Mouse (Mus musculus) cerebellum, adult 11 months (tissue): Measurements from ENCODE around the gene Ccdc3.

ENCODE experiments used
- DNase-seq: peaks from one replicate; pipeline ENCODE4 v3.0.0; 2022

Gene Ccdc3

DNA sequence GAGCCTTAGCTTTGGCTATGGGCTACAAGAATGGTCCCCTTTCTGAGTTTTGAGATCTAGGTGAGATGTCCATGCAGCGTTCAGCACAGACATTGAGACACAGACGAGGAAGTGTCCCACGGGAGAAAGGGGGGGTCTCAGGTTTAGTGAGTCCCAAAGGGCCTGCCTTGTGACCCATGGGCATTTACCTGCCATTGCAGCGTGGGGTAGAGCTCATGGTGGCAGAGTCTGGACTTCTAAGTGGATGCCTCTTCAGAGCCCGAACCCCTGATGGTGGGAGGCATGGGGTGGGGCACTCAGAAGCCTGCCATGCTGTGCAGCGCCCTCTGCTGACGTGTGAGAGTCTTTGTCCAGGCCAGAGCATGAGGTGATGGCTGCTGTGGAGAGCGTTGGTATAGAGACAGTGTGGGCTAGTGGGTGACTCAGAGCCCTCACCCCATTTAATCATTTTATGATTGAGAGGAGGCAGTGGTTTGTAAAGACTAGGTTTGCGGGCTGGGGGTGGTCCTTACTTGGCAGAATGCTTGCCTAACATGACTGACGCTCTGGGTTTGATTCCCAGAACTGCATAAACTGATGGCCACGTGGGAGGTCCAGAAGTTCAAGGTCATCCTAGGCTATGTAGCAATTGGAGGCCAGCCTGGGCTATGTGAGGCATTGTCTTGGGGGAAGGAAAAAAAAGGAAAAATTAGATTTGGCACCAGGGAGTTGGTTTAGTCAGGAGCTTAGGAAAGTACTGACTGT is 23.6 kb downstream of the Ccdc3 start:
- no peak for DNase-seq

DNA sequence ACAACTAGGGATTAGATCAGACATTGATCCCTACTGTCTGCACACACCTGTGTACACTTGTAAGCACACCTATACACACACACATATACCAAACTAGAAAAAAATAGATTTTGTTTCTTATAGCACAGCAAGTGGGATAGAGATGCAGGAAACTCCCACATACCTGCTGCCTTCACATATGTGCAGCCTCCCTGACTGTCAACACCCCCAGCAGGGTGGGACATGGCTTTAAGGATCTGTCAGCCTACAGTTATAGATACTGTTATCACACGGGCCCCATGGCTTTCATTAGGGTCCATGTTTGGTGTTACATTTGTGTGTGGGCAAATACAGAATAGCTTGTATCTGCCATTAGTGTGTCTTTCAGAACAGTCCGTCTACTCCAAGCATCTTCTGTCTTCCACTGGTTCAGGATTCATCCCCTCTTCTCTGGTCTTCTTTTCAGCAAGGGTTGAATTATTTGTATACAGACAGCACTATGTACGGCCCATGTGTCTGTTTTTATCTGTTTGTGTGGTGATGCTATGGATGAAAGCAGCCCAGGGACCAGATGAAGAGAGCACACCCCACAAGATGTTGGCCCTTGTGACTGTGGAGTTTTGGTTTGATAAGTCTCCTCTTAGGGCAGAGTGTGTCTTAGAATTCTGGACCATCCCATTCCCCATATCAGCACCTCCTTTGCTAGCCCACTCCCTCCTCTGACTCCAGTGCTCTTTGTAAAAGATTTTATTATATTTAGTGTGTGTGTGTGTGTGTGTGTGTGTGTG is 24.5 kb downstream of the Ccdc3 start:
- no peak for DNase-seq

DNA sequence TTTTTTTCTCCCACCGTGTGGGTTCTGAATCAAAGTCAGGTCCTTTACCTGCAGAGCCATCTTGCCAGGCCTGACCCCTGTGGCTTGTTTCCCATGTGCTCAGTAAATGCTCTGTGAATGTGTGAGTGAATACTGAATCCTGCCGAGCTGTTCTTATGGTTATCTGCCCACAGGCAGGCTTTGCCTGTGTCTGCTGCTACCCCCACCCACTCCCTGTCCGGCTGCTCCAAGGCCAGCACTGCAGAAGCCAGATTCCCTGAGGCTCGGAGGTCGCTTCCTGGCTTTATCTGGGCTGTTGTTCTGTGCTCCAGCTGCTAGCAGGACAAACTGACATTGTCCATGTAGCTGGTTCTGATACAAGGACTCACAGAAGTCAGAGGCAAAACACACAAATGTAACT is 25.2 kb downstream of the Ccdc3 start:
- no peak for DNase-seq

DNA sequence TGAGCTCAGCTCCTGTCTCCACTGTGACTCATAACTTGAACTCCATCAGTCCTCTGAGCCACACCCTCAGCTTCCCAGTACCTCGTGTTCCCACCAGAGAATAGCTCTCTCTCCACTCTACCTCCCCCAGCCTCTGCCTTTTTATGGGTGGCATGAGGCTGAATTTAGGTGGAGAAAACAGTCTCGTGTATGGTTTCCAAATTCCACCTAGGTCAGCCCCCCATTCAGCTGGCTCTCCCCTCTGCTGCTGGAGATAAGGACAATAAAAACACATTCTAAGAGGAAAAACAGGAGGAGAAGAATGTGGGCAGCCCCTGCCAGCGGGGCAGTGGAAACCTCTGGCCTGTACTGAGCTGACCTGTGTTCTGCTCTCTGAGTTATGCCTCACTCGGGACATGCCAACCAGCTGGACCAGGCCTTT is 28.4 kb downstream of the Ccdc3 start:
- DNase-seq = no peak

DNA sequence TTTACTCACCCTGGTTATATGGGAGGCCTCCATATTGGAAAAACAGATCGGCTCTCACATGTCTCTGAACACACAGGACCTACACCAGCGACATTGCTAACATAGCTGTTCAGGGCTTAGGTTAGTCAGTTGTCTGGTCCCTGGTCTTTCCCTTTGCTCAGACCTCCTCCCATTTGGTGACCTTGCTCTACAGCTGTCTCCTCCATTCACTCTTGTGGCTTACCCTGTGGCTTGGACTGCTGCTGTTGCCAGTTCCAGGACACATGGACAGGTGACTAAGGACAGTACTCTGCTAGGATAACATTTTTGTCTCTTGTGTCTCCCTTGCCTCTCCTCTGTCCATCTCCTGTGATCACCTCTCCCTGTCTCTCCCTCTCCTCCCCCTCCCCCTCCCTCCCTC is 29.2 kb downstream of the Ccdc3 start:
- no peak for DNase-seq

DNA sequence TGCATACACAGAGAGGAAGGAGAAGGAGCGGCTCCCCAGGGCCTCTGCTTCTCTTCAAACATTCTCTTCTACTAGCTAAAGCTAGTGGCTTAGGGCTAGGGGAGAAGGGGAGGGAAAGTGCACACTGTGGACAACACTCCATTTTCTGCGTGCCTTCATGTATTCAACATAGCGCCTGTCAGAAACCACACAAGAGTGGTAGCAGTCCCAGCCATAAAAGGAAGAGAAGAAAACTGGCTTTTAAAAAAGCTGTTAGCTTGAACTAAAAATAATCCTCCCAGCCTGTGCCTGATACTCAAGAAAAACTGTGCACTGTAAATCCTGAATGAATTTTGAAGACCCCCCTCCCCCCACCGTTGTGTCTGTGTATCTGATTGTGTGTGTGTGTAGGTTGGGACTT is 33.2 kb downstream of the Ccdc3 start:
- no peak for DNase-seq

DNA sequence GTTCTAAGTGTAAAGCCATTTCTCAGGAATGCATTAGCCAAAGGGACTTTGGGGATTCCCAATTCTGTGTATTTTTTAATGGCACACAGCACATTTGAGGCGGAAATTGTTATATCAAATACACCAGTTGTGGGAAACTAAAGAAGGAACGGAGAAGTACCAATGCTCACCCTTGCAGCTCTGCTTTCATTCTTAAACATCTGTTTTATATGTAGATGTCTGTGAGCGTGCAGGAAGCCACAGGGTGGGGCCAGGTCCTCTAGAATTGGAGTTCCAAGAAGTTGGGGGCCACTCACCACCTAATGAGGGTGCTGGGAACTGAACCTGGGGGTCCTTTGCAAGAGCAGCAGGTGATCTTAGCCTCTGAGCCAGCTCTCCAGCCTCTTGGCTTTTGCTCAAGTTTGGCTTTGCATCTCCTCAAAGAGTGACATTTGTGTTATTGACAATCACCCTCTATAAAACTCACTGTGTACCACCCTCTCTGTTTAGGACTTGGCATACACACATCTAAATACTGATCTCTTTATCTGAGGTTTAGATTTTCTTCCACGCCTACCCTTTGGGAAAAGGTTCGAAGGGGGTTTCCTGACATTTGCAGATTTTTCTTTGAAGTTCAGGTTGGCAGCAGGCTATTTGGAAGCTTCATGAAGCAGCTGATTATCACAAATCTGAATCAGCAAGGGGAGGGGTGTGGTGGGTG is 33.9 kb downstream of the Ccdc3 start:
- no peak for DNase-seq

DNA sequence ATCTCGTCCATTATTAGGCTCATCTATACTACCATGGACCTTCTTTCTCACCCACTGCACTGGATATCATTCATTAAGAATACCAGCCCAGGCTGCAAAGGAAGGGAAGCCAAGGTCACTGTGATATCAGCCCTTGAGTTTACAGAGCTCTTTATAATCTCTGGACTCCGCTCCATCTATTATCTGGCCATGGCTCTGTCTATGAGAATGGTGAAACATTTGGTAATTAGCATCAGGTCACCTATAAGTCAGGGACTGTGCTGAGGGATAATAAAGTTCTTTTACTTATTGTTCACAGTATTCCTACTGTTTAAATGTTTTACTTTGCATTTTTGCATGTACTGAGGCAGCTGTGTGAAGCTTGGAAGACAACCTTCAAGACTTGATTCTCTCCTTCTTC is 35.2 kb downstream of the Ccdc3 start:
- no peak for DNase-seq

DNA sequence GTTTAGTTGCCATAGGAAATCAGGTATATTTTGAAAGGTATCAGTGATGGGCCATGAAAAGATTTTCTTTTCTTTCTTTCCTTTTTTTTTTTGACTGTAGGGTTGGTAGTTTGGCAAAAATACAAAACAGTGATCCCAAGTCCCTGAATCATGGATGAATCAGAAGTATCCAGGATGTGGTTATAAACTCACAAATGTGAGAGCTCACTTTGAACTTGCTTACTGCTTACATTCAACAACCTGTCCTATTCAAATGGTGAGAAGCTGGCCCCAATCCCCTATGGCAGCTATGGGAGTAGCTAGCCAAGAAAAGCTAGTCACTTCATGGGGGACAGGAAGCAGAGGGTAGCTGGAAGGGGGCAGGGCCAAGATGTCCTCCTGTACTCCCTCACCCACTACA is 37.1 kb downstream of the Ccdc3 start:
- DNase-seq = no peak

DNA sequence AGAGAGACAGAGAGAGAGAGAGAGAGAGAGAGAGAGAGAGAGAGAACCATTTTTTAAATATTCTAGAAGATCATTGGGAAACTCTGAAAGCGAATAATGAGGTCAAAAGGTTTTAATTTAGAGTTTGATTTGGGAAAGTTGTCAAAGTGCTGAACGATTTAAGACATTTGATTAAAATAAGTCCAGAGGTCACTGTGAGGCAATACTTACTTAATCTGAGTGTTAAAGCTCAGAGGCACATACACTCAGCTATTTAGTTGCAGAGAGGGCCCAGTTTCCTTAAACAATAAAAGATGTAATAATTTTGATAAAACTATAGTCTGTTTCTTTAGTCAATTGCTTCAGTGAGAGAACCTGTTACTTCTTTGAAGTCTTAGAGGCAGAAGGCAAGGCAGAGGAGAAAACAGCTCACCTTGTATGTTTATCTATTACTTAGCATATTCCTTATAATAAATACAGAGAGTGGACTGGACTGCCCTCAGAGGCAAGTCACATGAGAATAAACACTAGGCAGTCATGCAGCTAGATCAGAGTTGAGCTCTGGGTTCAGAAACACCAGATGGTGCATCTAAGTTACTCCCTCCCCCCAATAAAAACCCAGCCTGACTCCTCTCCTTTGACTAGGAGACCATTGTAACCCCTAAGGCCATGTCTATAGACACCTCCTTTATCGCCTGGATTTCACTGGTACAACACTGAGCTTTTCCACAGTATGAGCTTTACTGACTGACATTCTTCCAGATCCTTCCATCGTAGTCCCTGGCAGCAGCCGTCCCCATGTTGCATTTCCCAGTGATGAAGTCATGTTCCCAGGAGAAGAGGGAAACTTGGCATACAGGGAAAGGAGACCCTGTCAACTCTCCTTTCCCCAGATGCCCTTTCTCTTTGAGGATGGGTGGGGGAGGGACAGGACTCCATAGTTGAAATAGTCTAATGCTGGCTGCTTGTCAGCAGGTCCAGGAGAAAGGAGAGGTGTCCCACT is 44.2 kb downstream of the Ccdc3 start:
- no peak for DNase-seq

DNA sequence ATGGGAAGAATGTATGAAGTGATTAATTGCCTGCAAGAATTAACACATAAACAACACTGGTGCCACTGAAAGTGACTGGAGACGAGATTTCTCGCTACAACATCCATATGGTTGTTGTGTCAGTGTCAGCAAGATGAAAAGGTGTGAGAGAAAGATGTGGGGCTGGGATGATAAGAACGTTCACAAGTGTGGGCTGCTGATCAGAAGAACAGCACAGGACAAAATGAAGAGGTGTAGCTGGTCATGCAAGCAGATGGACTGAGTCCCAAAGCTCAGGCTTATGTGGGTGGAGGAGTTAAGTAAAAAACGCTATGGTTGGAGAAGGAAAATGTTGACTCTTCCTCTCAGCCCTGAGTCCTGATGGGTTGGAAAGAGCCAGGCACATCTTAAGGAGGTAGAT is 46.6 kb downstream of the Ccdc3 start:
- no peak for DNase-seq

DNA sequence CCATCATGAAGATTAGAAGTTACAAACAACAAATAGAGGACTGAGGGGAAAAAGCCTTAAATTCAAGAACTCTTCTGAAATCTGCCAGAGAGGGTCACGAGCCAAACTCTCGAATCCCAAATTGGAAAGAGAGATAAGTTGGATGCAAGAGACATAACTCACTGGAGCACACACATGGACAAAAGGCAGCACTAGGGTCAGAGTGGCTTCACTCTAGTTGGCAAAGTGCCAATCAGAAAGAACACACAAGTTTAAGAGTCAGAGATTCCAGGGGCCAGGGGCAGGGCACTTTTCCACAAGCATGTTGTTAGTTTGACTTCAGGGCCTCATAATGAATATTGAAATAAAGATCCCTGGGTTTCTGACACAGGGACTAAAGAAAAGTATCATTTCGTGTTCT is 48.1 kb downstream of the Ccdc3 start:
- no peak for DNase-seq

DNA sequence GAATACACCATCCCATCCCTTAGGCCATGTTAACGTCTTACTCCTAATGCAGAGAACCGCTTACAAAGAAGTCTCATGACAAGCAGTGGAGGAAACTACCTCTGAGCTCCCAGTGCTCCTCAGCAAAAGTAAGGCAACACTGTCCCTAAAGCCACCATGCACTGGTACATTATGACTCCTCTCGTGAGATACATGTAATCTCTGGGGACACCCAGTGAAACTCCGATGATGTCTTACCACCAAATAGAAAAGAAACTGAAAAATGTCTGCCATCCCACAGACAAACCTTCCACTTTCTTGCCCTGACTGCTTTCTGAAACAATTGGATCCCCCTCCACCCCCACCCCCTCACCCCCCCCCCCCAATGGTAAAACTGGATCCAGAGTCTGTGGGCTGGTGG is 54.6 kb downstream of the Ccdc3 start:
- DNase-seq = no peak

DNA sequence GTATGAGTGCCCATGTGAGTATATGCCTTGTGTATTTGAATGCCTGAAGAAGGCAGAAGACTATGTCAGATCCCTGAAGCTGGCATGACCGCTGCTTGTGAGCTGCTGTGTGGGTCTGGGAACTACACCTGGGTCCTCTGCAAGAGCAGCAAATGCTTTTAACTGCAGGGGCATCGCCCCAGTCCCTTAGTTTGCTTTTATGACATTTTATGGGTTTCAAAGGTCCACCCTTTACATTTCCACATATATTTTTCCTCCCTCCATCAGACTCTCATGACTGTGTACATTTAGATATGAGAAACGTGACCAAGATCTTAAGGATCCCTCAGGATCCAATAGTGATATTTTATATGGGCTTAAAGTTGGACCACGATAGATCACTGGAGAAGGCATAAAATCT is 55.5 kb downstream of the Ccdc3 start:
- no peak for DNase-seq

DNA sequence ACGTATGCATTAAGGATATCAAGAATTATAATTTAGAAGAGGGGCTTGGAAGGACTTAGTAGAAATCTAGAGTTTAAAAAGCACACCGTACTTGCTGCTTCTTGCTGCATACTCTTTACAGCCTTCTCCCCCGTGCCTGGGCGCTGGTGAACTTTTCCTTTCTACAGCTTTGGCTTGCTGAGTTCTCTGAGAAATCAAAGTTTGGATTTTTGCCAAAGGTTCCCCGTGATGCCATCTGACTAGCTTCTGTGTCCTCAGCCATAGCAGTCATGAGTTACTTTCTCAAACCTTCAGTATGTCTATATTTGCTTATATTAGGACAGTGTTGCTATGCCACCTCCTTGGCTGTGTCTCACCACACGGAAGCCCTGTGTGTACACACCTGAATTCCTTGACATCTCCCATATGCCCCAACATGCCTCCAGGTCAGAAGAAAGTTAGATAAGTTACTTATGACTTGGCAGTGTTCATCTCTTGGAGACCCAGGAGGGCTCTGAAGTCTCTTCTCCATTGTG is 57.2 kb downstream of the Ccdc3 start:
- DNase-seq = no peak

DNA sequence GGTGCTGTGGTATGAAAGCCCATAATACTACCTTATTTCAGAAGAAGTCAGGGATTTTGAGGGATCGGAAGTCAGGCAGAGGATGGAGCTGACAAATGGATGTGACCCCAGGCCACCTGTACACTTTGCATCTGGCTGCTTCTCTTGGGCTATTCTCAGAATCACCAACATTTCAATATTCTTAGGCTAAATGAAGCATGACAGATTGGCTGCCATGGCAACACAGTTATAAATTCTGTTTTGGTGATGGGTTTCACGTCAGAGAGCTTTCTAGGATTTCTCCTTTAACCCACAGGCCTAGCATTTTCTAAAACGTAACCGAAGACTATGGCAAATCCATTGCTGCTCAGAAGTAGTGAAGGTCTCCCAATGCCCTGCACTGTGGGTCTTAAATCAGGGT is 59.9 kb downstream of the Ccdc3 start:
- DNase-seq = no peak

DNA sequence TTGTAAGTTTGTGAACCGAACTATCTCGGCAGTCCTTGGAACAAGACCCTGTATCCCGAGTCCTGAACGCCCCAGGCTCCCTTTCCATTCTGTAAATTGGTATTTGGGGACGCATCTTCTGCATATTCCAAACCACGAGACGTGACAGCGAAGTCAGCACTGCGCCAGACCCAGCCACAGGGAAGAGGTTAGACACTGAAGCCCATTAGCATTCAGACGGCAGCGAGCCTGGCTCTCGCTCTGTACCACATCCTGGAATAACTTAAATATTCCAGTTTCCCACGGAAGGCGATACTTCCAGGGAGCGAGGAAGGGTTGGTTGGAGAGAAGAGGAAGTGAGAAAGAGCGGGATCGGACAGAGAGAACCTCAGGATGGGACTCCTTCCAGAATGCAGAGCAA is 61.7 kb downstream of the Ccdc3 start:
- no peak for DNase-seq

DNA sequence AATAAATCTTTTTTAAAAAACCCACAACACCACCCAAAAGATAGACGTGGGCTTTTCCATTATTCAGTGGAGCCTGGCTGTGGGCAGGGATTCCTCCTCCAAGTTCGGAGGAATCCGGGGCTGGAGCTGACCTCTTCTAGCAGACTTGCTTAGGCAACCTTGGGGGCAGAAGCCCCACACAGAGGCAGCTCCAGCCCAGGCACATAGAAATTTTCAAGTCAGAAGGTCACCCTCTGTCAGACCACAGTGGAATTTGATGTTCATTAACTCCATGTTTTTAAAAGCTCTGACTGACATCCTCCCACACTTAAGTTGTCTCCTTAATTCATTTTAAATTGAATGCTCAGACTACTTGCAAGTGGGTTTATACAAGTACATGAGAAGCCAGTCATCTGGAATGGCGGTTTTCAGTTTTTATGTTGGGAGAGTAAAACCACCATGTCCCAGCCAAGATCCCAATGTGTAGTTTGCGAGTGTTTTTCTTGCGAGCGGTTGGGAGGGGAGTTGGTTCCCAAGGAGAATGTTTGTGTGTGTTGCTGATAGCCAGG is 63.3 kb downstream of the Ccdc3 start:
- DNase-seq = no peak

DNA sequence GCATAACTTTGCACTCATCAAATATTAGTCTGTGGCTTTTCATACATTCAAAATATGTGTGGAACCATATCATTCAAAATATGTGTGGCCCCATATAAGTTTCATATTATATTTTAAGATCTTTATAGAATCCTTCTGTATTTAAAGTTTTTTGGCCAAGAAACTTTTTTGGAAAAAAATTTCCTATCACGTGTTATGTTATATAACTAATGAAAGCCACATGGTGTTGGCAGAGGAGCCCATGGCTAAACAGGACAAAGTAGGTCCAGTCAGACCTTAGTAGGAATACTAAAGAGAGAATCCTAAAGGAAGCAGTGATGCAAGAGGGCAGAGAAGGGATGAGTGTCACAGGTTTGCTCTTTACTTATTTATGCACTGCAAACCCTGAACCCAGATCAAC is 65.6 kb downstream of the Ccdc3 start:
- DNase-seq = no peak

DNA sequence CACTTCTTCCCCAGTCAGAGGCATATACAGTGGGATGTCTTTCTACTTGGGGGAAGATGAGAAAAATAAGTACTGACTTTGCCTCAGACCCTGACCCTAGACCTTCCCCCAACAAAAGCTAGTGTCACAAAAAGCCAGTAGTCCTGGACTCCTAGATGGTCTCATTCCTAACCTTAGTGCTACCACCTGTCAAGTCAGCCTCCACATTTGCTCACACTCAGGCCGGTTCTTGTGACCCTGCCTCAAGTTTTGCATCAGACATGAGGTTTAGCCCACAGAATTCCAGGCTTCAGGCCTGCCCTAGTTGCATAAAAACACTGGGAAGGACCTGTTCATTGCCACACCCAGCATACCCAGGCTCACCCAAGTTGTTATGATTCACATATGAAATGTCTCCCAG is 67.4 kb downstream of the Ccdc3 start:
- no peak for DNase-seq

DNA sequence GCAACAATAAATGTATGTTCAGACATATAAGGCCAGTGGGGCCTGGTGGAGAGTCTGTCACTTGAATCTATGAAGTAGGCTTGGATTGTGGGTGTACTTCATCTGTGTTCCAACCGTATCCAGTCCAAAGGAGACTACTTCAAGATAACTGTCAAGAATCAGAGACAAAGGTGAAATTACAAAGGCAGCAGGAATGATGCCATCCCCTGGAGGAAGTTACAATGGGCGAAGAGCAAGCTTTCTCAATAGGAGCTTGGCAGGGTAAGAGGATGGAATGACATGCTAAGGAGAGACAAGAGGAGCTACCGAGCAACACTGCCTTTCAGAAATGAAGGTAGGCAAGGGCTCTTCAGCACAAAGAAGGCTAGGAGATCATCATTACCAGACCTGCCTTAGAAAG is 69.1 kb downstream of the Ccdc3 start:
- DNase-seq = no peak

DNA sequence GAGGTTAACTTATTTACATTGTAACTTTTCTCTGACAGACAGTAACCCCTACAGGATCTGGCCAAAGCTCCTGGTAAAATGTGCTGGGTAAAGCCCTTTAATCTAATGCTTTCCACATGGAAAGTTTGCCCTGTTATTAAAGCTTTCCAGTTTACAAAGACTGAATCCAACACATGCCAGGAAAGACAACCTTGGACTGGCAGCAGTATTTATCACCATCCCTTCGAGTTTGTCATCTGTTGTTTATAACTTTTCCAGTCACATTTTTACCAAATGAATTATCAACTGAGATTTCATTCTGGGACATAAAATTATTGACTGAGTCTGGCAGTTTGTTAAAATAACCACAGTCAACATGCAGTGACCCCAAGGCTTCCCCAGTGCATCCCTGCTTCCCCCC is 77.0 kb downstream of the Ccdc3 start:
- no peak for DNase-seq
